Mouse (Mus musculus) layer of hippocampus, postnatal 25 days (tissue): ENCODE measurements around the gene Dip2b. TPM values are rescaled to one million over a fixed set of nuclear protein-coding genes. Genes with fewer than 3 reads are reported as not detected.

Experiments
- DNase-seq, 2 experiments: peaks; one replicate each; pipeline ENCODE4 v3.0.0; 2022; ENCODE audit warnings: mixed read lengths in 2 of 2, low spot score in 1 of 2; ENCODE audit errors: extremely low spot score in 1 of 2
- total RNA-seq, 2 experiments: library from RNA; stranded (reverse); gene quantifications; 2 replicates each; pipeline ENCODE4 v1.2.3; 2021

Dip2b gene
- total RNA-seq, 2 experiments from 2014 or later, result 52.5 to 54.3 TPM

DNA sequence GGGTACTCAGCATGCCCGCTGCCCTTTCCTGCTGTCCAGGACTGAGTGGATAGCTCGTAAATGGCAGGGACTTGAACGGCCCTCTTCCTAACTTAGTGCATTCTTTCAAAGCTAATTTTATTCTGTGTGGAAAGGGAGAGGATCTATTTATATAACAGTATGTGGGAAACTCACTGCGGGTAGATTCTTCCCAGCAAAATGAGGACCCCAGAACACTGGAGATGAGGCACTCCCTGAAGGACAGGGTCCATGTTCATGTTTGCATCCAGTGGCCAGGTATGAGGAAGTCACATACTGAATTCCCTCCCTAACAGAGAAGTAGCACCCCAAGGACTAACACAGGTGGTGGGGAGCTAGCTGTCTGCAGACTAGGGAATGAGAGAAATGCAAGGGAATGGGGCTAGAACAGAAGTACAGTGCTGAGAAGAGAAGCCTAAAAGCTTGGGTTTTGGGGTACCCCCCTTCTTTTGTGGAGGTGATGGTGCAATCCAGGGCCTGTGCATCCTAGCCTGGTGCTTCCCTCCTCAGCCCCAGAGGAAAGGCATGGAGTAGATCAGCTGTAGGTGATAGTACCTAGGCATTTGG is 164.1 kb downstream of the Dip2b start:
- DNase-seq, result no peak

DNA sequence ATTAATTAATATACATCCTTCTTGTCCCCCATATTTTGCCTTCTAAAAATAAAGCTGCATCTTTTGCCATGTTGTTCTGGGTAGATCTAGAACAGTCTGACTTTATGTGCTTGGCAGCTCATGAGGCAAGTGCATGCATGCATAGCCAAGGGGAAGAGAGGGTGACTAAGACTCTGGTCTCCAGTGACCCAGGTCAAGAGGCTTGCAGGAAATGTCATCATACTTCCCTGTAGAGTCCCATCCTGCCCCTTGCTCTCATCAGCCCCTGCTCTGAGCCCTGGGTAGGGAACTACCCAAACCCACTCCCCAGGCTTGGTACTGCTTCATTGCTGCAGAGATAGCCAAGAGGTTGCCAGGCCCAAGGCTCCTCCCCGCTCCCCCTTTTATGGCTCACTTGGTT is 166.1 kb downstream of the Dip2b start:
- DNase-seq, result no peak

DNA sequence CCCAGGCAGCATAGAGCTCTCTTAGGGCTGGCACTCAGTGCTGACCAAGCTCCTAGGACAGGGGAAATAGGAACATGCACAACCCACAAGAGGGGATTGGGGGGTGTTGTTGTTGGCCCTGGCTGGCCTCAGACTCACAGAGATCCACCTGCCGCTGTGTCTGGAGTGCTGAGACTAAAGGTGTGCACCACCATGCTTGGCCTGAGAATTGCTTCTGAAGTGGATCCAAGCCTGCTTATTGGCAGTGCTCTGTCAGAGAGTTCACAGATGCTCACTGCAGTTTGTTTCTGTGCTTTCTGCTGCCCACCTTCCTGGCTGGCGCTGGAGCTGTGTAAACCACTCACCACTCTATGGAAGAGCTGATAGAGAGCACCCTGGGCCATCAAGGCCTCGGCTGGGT is 171.5 kb downstream of the Dip2b start:
- no peak for DNase-seq

- DNase-seq, result no peak
Observed at GRCm38 (mm10) chr15:100213339-100213738, 174.9 kb downstream of the Dip2b start.

- no peak for DNase-seq
Observed at GRCm38 (mm10) chr15:100215092-100215491, 176.6 kb downstream of the Dip2b start.

DNA sequence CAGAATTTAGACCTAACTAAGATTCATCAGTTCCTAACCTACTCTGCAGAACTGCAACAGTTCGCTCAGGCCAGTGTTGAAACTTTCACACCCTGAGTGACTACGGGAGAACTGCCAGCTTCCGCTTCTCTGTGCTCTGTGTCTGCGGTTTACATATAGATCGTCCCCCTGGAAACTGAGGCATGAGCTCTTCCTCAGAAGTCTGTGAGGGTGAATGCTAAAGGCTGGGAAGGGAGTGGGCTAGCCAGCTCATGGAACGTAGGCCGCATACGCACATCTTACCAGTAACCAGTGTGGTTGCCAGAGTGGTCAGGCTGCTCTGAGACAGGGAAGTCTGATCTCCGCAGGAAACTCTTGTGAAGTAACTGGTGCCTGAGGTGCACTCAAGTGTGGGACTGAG is 177.7 kb downstream of the Dip2b start:
- no peak for DNase-seq

DNA sequence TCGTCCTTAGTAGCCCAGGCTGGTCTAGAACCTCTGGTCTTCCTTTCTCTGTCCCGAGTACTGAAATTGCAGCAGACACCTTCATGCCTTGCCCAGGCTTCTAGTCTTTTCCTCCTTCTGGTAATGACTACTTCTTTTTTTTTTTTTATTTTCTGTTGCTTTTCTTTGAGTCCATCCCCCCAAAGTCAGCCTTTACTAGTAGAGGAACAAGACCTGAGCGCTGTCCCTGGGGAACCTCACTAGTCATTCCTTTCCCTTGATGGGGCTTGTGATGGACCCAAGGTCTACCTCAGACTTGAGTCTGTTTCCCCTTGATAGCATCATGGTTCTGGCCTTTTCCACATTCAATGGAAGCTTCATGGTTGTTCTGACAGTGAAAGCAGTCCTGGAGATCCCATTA is 179.6 kb downstream of the Dip2b start:
- DNase-seq, result no peak

GRCm38 (mm10) chr15:100219396-100219795 is 180.9 kb downstream of the Dip2b start:
- DNase-seq, result no peak

DNA sequence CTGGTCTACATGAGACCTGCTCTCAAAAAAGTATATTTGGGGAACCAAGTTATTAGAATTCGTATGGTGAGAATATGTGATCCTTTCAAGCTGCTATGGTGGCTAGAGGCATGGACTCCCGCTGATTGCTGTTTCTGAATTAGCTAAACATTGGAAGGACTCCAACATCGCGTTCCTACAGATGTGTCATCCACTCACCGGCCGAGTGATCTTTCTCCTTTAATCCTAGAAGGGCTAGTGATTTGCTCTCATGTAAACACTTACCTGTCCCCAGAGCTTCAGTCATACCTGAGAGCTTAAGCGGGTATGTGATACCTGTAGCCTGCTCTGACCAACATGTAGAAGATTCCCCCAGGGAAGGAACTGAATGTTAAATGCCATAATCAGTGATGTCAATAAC is 182.5 kb downstream of the Dip2b start:
- DNase-seq, result no peak

- no peak for DNase-seq
Observed at GRCm38 (mm10) chr15:100225381-100225780, 186.9 kb downstream of the Dip2b start.

GRCm38 (mm10) chr15:100225891-100226290 is 187.4 kb downstream of the Dip2b start:
- DNase-seq, result no peak

GRCm38 (mm10) chr15:100227031-100227662 is 188.7 kb downstream of the Dip2b start:
- DNase-seq, result no peak

GRCm38 (mm10) chr15:100227663-100228534 is 189.4 kb downstream of the Dip2b start, which contains the start of gene Atf1:
Atf1 (plus strand) TSS chr15:100227819.
- DNase-seq, result peak; percentile 84 to 89

DNA sequence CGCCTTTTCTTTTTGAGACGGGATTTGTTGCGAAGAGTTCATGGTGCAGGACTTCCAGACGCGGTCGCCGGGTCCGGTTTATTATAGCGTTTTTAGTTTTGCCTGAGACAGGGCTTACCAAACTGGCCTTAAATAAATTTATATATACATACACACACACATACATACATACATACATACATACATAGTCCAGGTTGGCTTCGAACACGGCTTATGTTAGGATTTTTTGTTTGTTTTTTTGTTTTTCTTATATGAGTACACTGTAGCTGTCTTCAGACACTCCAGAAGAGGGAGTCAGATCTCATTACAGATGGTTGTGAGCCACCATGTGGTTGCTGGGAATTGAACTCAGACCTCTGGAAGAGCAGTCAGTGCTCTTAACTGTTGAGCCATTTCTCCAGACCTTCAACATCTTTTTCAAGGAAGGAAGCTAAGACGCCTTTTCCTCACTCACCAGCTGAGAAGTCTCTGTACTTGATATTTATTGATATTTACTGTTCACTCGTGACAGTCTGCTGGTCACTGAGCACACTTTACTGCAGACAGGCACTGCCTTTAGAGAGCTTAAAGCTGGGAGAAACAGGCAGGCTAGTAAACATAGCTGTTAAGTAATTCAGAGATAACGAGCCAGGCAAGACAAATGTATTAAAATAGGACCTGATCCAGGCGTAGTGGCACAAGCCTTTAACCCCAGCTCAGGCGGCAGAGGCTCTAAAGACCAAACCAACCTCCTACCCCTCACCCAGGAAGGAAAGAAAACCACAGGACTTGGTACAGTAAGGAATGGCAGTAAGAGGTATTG is 190.3 kb downstream of the Dip2b start:
- DNase-seq, result no peak

DNA sequence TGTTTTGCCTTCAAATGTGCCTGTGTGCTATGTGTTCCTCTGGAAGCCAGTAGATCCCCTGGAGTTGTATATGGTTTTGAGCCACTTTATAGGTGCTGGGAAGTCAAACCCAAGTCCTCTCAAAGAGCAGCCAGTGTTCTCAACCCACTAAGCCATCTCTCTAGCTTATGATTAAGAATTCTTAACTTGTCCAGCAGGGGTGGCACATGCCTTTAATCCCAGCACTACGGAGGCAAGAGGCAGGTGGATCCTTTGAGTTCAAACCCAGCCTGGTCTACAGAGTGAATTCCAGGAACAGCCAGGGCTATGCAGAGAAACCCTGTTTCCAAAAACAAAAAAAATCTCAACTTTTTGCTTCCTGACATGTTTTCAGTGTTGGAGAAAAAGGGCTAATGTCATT is 192.2 kb downstream of the Dip2b start:
- DNase-seq, result no peak

DNA sequence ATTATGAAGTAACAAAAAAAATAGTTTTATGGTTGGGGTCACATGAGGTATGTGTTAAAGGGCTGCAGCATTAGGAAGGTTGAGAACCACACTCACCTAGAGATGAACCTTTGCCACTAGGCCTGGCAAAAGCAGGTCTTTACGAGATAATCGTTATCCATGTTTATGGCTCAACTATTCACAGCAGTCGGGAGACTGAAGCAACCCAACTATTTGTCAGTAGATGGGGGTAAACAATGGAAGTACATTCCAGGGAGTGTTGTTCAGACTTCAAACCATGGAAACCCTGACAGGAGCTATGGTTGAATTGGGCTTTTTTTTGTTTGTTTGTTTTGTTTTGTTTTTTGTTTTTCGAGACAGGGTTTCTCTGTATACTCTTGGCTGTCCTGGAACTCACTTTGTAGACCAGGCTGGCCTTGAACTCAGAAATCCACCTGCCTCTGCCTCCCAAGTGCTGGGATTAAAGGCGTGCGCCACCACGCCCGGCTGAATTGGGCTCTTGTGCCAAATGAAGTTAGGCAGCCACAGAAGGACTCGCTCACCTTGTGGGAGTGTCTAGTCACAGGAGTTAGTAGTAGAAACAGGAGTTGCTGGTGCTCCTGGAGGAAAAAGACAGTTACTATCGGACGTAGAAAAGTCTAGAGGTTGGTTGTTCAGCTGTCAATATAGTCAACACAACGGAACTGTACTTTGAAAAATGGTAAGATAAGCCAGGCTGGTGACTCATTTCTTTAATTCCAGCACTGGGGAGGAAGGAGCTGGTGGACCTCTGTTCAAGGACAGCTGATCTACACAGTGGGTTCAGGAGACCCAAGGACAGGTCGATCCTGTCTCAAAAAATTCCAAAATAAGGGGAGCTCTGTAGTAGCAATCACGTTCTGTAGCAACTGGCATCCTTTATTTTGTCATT is 193.4 kb downstream of the Dip2b start:
- no peak for DNase-seq

DNA sequence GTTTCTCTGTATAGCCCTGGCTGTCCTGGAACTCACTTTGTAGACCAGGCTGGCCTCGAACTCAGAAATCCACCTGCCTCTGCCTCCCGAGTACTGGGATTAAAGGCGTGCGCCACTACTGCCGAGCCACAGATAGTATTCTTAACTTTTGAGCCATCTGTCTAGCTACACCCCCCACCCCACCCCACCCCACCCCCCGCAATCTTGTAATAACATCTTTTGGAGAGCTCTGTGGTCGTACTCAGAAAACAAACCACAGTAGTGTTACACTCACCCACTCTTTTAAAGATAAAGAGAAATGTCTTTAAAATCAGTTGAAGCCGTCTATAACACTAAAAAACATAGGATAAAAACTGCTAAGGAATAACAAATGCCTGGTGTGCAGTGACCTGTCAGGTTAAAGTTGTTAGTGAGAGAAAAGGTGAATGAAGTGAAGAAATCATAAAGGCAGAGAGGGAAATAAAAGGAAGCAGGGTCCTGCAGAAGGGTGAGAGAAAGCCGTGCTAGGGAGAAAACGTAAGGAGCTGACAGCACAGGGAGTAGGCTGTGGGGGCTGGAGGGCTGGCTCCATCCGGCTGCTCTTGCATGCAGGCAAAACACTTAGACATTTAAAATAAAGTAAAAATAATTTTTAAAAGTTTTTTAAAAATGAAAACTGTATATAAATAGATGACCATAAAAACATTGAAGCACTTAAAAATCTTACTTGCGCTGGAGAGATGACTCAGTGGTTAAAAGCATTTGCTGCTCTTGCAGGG is 196.9 kb downstream of the Dip2b start:
- DNase-seq, result no peak

- no peak for DNase-seq
Observed at GRCm38 (mm10) chr15:100236952-100237351, 198.5 kb downstream of the Dip2b start.

DNA sequence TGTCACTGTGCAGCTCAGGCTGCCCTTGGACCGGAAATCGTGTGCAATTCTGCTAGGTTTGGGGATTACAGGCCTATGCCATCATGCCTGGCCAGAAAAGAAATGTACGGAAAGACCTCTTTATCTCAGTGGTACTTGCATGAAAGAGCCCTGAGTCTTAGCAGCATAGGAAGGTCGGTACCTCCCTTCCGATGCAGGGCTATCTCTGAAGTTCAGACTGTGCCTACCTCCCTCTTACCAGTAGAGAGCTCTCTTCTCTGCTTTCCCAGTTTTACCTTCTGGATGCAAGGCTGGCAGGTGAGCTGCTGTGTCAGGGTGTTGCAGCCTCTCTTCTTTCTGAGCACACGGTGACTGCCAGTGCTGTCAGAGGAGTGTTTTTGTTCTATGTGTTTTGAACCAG is 203.3 kb downstream of the Dip2b start:
- no peak for DNase-seq
